Mouse (Mus musculus) kidney, adult 2 months (tissue): ENCODE data around the gene Vti1a.

Experiments
- CTCF ChIP-seq: fragments of 200-500 bp; conservative IDR thresholded peaks from 2 replicates; pipeline ENCODE4 v1.5.1; 2011; ENCODE audit warnings: low read depth, mild to moderate bottlenecking, control low read depth, low read length, moderate library complexity, mixed read lengths; ENCODE audit not compliant: insufficient read depth, insufficient read length
- POLR2A ChIP-seq: fragments of 200-500 bp; IDR thresholded peaks from one replicate; pipeline ENCODE4 v1.6.1; 2011; ENCODE audit warnings: low read depth, low read length, control low read depth

- no peak for TF ChIP-seq CTCF
- TF ChIP-seq POLR2A = no peak
These were observed 271.7 kb downstream of the Vti1a start for GRCm38 (mm10) chr19:55587638-55588421.
